Mouse (Mus musculus) frontal cortex, postnatal 25 days (tissue): ENCODE measurements around the gene Vmn1r125.
"Not testable (repeated sequence)": the region's sequence is repeated elsewhere in the genome, so short reads cannot be mapped to it uniquely, and the experiment has no call there.

Experiments
- DNase-seq, 2 experiments: peaks; one replicate each; pipeline ENCODE4 v3.0.0; 2022; ENCODE audit warnings: low spot score in 2 of 2

Gene Vmn1r125

GRCm38 (mm10) chr7:21271879-21272278, at the start of gene Vmn1r125:
TSS of gene Vmn1r125 (plus strand) at chr7:21272179.
- not testable (repeated sequence) for DNase-seq

DNA sequence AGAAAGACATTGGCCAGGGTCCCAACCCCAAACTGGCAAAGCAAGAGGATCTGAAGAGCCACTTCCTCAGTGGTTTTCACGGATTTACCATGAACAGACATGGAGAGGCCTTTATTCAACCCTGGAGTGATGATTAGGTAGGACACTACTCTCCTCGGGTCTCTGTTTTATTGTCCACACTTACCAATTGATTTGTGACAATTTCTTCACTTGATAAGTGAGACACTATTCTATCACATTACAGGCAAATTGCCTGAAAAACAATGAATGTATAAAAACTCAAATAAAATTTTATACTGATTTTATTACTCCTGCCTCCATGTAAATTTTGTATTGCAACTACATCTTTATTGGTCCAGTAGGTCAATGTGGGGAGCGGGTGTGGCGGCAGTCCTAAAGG, 11.5 kb upstream of the Vmn1r125 start, which contains the start of gene Vmn1r124:
TSS of gene Vmn1r124 (minus strand) at position 101 of the 400 bp plus-strand sequence.
- DNase-seq = not testable (repeated sequence)

DNA sequence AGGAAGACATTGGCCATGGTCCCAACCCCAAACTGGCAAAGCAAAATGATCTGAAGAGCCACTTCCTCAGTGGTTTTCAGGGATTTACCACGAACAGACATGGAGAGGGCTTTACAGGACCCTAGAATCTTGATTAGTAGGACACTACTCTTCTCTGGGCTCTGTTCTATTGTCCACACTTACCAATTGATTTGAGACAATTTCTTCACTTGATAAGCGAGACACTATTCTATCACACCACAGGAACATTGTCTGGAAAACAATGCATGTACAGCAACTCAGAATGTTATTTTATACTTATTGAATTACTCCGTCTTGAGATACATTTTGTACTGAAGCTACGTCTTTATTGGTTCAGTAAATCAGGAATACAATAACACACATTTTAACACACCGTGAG, 29.4 kb downstream of the Vmn1r125 start, which contains the start of gene Vmn1r126:
TSS of gene Vmn1r126 (minus strand) at position 101 of the 400 bp plus-strand sequence.
- DNase-seq = not testable (repeated sequence)

GRCm38 (mm10) chr7:21319761-21320160, 47.8 kb downstream of the Vmn1r125 start, which contains the start of gene Vmn1r127:
TSS of gene Vmn1r127 (minus strand) at chr7:21319861.
- not testable (repeated sequence) for DNase-seq
